In genomic region chr7:136844282-136844681, GRCm38 (mm10) we compare ENCODE assay signal across 31 mouse cellular contexts. TPM values are rescaled to one million over a fixed set of nuclear protein-coding genes. Genes with fewer than 3 reads are reported as not detected.
DNase-seq lines count a peak whose midpoint lies in the region; ATAC-seq and TF ChIP-seq lines count a peak whose summit lies in the region.
"Had no signal": no experiment of that assay in that cellular context is flagged by ENCODE, and none has a peak within 500 bp of the region (broad histone marks: within the 10 kb centered on the region; RNA-seq: fewer than 3 reads in every experiment).

No protein-coding gene starts in this region.

- H3K4me2 ChIP-seq in hindbrain, embryonic 11.5 days (replicated peaks; ENCODE audit: low read depth, low read length) = no peak overlapping the region
- no peak overlapping the region for H3K4me2 ChIP-seq in midbrain, embryonic 11.5 days
- no peak overlapping the region for H3K4me2 ChIP-seq in midbrain, embryonic 14.5 days (ENCODE audit: low read length)
- H3K4me2 ChIP-seq: embryonic facial prominence, embryonic 15.5 days; heart, embryonic 12.5 days; limb, embryonic 15.5 days; liver, embryonic 13.5 days; neural tube, embryonic 12.5 days had no signal

- no peak for TF ChIP-seq POLR2A in heart, adult 2 months (IDR thresholded peaks at IDR 0.05; ENCODE audit: insufficient read depth, low read depth, low read length)

- no peaks in the 10 kb centered on the region for H3K9me3 ChIP-seq in hindbrain, embryonic 10.5 days
- no peaks in the 10 kb centered on the region for H3K9me3 ChIP-seq in hindbrain, embryonic 11.5 days (ENCODE audit: control insufficient read depth, low read length)
- H3K9me3 ChIP-seq in midbrain, embryonic 11.5 days (ENCODE audit: control insufficient read depth, low read length) = no peaks in the 10 kb centered on the region
- no peaks in the 10 kb centered on the region for H3K9me3 ChIP-seq in midbrain, embryonic 14.5 days (ENCODE audit: control insufficient read depth, low read length)
- H3K9me3 ChIP-seq: embryonic facial prominence, embryonic 10.5 days; embryonic facial prominence, embryonic 15.5 days; heart, embryonic 12.5 days; limb, embryonic 10.5 days; limb, embryonic 15.5 days; liver, embryonic 13.5 days; neural tube, embryonic 12.5 days had no signal

- no peak overlapping the region for H3K9ac ChIP-seq in heart, adult 2 months (ENCODE audit: low read depth, low read length)
- no peak overlapping the region for H3K9ac ChIP-seq in hindbrain, embryonic 11.5 days (ENCODE audit: low read depth, low read length)
- H3K9ac ChIP-seq in midbrain, embryonic 11.5 days (ENCODE audit: low read length) = no peak overlapping the region
- no peak overlapping the region for H3K9ac ChIP-seq in midbrain, embryonic 14.5 days (replicated peaks; ENCODE audit: low read length)
- H3K9ac ChIP-seq: embryonic facial prominence, embryonic 15.5 days; heart, embryonic 12.5 days; limb, embryonic 15.5 days; liver, embryonic 13.5 days; neural tube, embryonic 12.5 days had no signal

- no peak for TF ChIP-seq EP300 in heart, adult 2 months (IDR thresholded peaks at IDR 0.05; ENCODE audit: insufficient read depth, low read depth, low read length)

- H3K27ac ChIP-seq in heart, adult 2 months = peak overlapping the region; percentile 51; the same call in 1 of the 2 replicates
- 0 out of 2 replicates have a peak overlapping the region, but pooled peaks have one; percentile 29 for H3K27ac ChIP-seq in hindbrain, embryonic 10.5 days
- no peak overlapping the region for H3K27ac ChIP-seq in hindbrain, embryonic 11.5 days (ENCODE audit: low read depth, low read length)
- no peak overlapping the region for H3K27ac ChIP-seq in midbrain, embryonic 11.5 days (ENCODE audit: low read depth, low read length)
- H3K27ac ChIP-seq in midbrain, embryonic 14.5 days (replicated peaks; ENCODE audit: low read depth, low read length) = no peak overlapping the region
- H3K27ac ChIP-seq: embryonic facial prominence, embryonic 10.5 days; embryonic facial prominence, embryonic 15.5 days; limb, embryonic 10.5 days; limb, embryonic 15.5 days; liver, embryonic 13.5 days; neural tube, embryonic 12.5 days; stomach, postnatal 0 days had no signal

- intact Hi-C loops in heart, adult 2 months (cut with DNase I) = no loop called here
- intact Hi-C loops in heart, postnatal 14 days (cut with DNase I) = no loop called here

- no peaks in the 10 kb centered on the region for H3K79me2 ChIP-seq in heart, adult 2 months (replicated peaks; ENCODE audit: control insufficient read depth, insufficient read depth, low read length)

- TF ChIP-seq CTCF in heart, adult 2 months (IDR thresholded peaks at IDR 0.05) = no peak

- WGBS in heart, adult 2 months = 34% methylated on average over 5 of the region's 5 CpGs
- WGBS in hindbrain, embryonic 10.5 days = 39% methylated on average over 5 of the region's 5 CpGs
- 35% methylated on average over 5 of the region's 5 CpGs for WGBS in hindbrain, embryonic 11.5 days
- 40% methylated on average over 5 of the region's 5 CpGs for WGBS in midbrain, embryonic 11.5 days
- 26% methylated on average over 5 of the region's 5 CpGs for WGBS in midbrain, embryonic 14.5 days

- ATAC-seq in hindbrain, embryonic 11.5 days (ENCODE audit: low FRiP score) = no peak
- no peak for ATAC-seq in midbrain, embryonic 11.5 days (ENCODE audit: low FRiP score)
- no peak for ATAC-seq in midbrain, embryonic 14.5 days (ENCODE audit: low FRiP score, low TSS enrichment)
- ATAC-seq: CD4-positive, CD25-positive, alpha-beta regulatory T cell, adult 4 months; intestine, embryonic 16.5 days; lung, postnatal 0 days; midbrain, embryonic 16.5 days had no signal

- H3K4me1 ChIP-seq in heart, adult 2 months (ENCODE audit: control insufficient read depth, insufficient read depth, low read length) = peaks cover 15% of the 10 kb centered on the region
- H3K4me1 ChIP-seq in hindbrain, embryonic 10.5 days (replicated peaks) = peaks cover 67% of the 10 kb centered on the region
- H3K4me1 ChIP-seq in hindbrain, embryonic 11.5 days (replicated peaks; ENCODE audit: control insufficient read depth, insufficient read depth, low read length) = peaks cover 13% of the 10 kb centered on the region
- peaks cover 5% of the 10 kb centered on the region; the same call in 1 of the 2 replicates for H3K4me1 ChIP-seq in midbrain, embryonic 11.5 days (ENCODE audit: control insufficient read depth, insufficient read depth, low read length)
- peaks cover 25% of the 10 kb centered on the region for H3K4me1 ChIP-seq in midbrain, embryonic 14.5 days (ENCODE audit: control insufficient read depth, insufficient read depth, low read length)
- H3K4me1 ChIP-seq: liver, embryonic 13.5 days; megakaryocyte, embryonic 14.5 days had no signal

- peaks cover 5% of the 10 kb centered on the region for H3K36me3 ChIP-seq in heart, adult 2 months (ENCODE audit: control insufficient read depth, insufficient read depth, low read length)
- no peaks in the 10 kb centered on the region for H3K36me3 ChIP-seq in hindbrain, embryonic 10.5 days
- no peaks in the 10 kb centered on the region for H3K36me3 ChIP-seq in hindbrain, embryonic 11.5 days (ENCODE audit: control insufficient read depth, insufficient read depth, low read length)
- no peaks in the 10 kb centered on the region for H3K36me3 ChIP-seq in midbrain, embryonic 11.5 days (ENCODE audit: control insufficient read depth, insufficient read depth, low read length)
- H3K36me3 ChIP-seq in midbrain, embryonic 14.5 days (ENCODE audit: control insufficient read depth, insufficient read depth, low read length) = no peaks in the 10 kb centered on the region
- H3K36me3 ChIP-seq: embryonic facial prominence, embryonic 10.5 days; embryonic facial prominence, embryonic 15.5 days; heart, embryonic 12.5 days; limb, embryonic 10.5 days; limb, embryonic 15.5 days; liver, embryonic 13.5 days; neural tube, embryonic 12.5 days had no signal

- H3K27me3 ChIP-seq in heart, adult 2 months (ENCODE audit: control insufficient read depth, insufficient read depth, low read length) = no peaks in the 10 kb centered on the region
- peaks cover 13% of the 10 kb centered on the region; the same call in 1 of the 2 replicates for H3K27me3 ChIP-seq in hindbrain, embryonic 10.5 days (ENCODE audit: insufficient read depth, poor library complexity, severe bottlenecking)
- no peaks in the 10 kb centered on the region for H3K27me3 ChIP-seq in hindbrain, embryonic 11.5 days (ENCODE audit: control insufficient read depth, insufficient read depth, low read length)
- H3K27me3 ChIP-seq in midbrain, embryonic 11.5 days (ENCODE audit: control insufficient read depth, insufficient read depth, low read length) = no peaks in the 10 kb centered on the region
- H3K27me3 ChIP-seq in midbrain, embryonic 14.5 days (ENCODE audit: control insufficient read depth, insufficient read depth, low read length) = no peaks in the 10 kb centered on the region
- H3K27me3 ChIP-seq: embryonic facial prominence, embryonic 15.5 days; heart, embryonic 12.5 days; limb, embryonic 15.5 days; liver, embryonic 13.5 days; neural tube, embryonic 12.5 days had no signal

- no peak for DNase-seq in heart, adult 2 months
- no peak for DNase-seq in heart, postnatal 14 days
- DNase-seq in hindbrain, embryonic 10.5 days (ENCODE audit: low spot score) = no peak
- DNase-seq in hindbrain, embryonic 11.5 days (ENCODE audit: low spot score) = no peak
- peak; percentile 82 for DNase-seq in midbrain, embryonic 11.5 days (ENCODE audit: low spot score, missing footprints)
- DNase-seq in midbrain, embryonic 14.5 days = no peak
- DNase-seq in telencephalon, adult 2 months (ENCODE audit: low read depth, low spot score) = peak; percentile 19
- DNase-seq: adrenal gland, postnatal 25 days; cerebellum, adult 18-20 months; cerebellum, postnatal 10 days; gastrocnemius, postnatal 10 days; kidney, postnatal 14 days; layer of hippocampus, adult 9-11 months; liver, embryonic 13.5 days; lung, adult 18-20 months; lung, postnatal 4 days; right cerebral cortex, postnatal 4 days; thymus, adult 2 months; thymus, postnatal 36 days had no signal

- H3K4me3 ChIP-seq in heart, adult 2 months = no peak overlapping the region
- no peak overlapping the region for H3K4me3 ChIP-seq in hindbrain, embryonic 10.5 days
- no peak overlapping the region for H3K4me3 ChIP-seq in hindbrain, embryonic 11.5 days (ENCODE audit: low read depth, low read length)
- H3K4me3 ChIP-seq in midbrain, embryonic 11.5 days (ENCODE audit: low read depth, low read length) = no peak overlapping the region
- no peak overlapping the region for H3K4me3 ChIP-seq in midbrain, embryonic 14.5 days (replicated peaks; ENCODE audit: low read depth, low read length)
- H3K4me3 ChIP-seq: embryonic facial prominence, embryonic 10.5 days; embryonic facial prominence, embryonic 15.5 days; heart, embryonic 12.5 days; limb, embryonic 10.5 days; limb, embryonic 15.5 days; liver, embryonic 13.5 days; megakaryocyte, embryonic 14.5 days; neural tube, embryonic 12.5 days had no signal

RNA-seq across cellular contexts. Expression of gene Mgmt, which starts 50.1 kb away (rescaled TPM):
- total RNA-seq in heart, adult 2 months (2021) = 1 to 10 TPM; 3.6 to 3.7 TPM
- 3.7 and 3.8 TPM in 2 replicates for polyA plus RNA-seq in heart, adult 2 months (2012; rRNA removed)
- 1 to 10 TPM; 3.4 to 3.6 TPM for total RNA-seq in heart, postnatal 14 days (2021)
- polyA plus RNA-seq in hindbrain, embryonic 10.5 days (2016; fragmentation: Nextera tagmentation; extraction: Ambion mirVana) = 4.8 and 5.5 TPM in 2 replicates
- polyA plus RNA-seq in hindbrain, embryonic 11.5 days (2014; fragmentation: Nextera tagmentation; extraction: Ambion mirVana) = 3.9 and 4.0 TPM in 2 replicates
- polyA plus RNA-seq in midbrain, embryonic 11.5 days (2014; fragmentation: Nextera tagmentation; extraction: Ambion mirVana) = 3.0 and 3.7 TPM in 2 replicates
- 0.77 and 1.5 TPM in 2 replicates for polyA plus RNA-seq in midbrain, embryonic 14.5 days (2014; fragmentation: Nextera tagmentation; extraction: Ambion mirVana)

Comparison
In these comparisons a context has a peak if more than half of its experiments do, and no peak if none do; other contexts are left out.
1. DNase-seq: peak in midbrain, embryonic 11.5 days (single experiment) and telencephalon, adult 2 months (single experiment); none in heart, adult 2 months (0 of 2), heart, postnatal 14 days (0 of 2), hindbrain, embryonic 10.5 days (single experiment), hindbrain, embryonic 11.5 days (single experiment) and midbrain, embryonic 14.5 days (single experiment).
2. H3K27ac ChIP-seq: peak in heart, adult 2 months (single experiment) and hindbrain, embryonic 10.5 days (single experiment); none in hindbrain, embryonic 11.5 days (single experiment), midbrain, embryonic 11.5 days (single experiment) and midbrain, embryonic 14.5 days (single experiment).